Mouse (Mus musculus) myocyte (in vitro differentiated cells): ENCODE data around the gene Nectin1. TPM values are rescaled to one million over a fixed set of nuclear protein-coding genes. Genes with fewer than 3 reads are reported as not detected.

Experiments
- H3K27me3 ChIP-seq: one replicate; pipeline ENCODE4 v1.6.1; 2011; ENCODE audit not compliant: control insufficient read depth, insufficient read depth, insufficient read length
- H3K36me3 ChIP-seq: one replicate; pipeline ENCODE4 v1.6.1; 2011; ENCODE audit not compliant: control insufficient read depth, insufficient read depth
- H3K4me2 ChIP-seq: one replicate; pipeline ENCODE4 v1.6.1; 2011; ENCODE audit warnings: low read depth, control low read depth
- H3K4me3 ChIP-seq: one replicate; pipeline ENCODE4 v1.5.1; 2011; ENCODE audit warnings: mild to moderate bottlenecking, control low read depth, moderate library complexity
- H3K79me2 ChIP-seq: one replicate; pipeline ENCODE4 v1.6.1; 2011; ENCODE audit not compliant: control insufficient read depth, insufficient read depth
- H3ac ChIP-seq: one replicate; pipeline ENCODE4 v1.6.1; 2011; ENCODE audit not compliant: control insufficient read depth, insufficient read length
- CEBPB ChIP-seq: IDR thresholded peaks from 2 replicates; pipeline ENCODE4 v1.6.1; 2011; ENCODE audit warnings: mild to moderate bottlenecking, moderate library complexity; ENCODE audit not compliant: poor library complexity, insufficient read depth, severe bottlenecking
- E2F4 ChIP-seq: IDR thresholded peaks from one replicate; pipeline ENCODE4 v1.6.1; 2011; ENCODE audit warnings: mild to moderate bottlenecking, control low read depth, moderate library complexity; ENCODE audit not compliant: insufficient read depth
- MAX ChIP-seq: IDR thresholded peaks from one replicate; pipeline ENCODE4 v1.6.1; 2011; ENCODE audit warnings: low read depth, mild to moderate bottlenecking, control low read depth
- MYOD1 ChIP-seq, 3 experiments: IDR thresholded peaks; one replicate each; pipeline ENCODE4 v1.6.1; 2011; ENCODE audit warnings: control low read depth in 2 of 3, low read depth in 2 of 3, mild to moderate bottlenecking in 2 of 3, moderate library complexity in 1 of 3; ENCODE audit not compliant: insufficient read length in 2 of 3, control insufficient read depth in 1 of 3
- MYOG ChIP-seq, 3 experiments: IDR thresholded peaks; one replicate each; pipeline ENCODE4 v1.6.1; 2011; ENCODE audit warnings: control low read depth in 2 of 3, low read depth in 2 of 3, mild to moderate bottlenecking in 2 of 3; ENCODE audit not compliant: insufficient read length in 2 of 3, control insufficient read depth in 1 of 3, insufficient read depth in 1 of 3
- POLR2A ChIP-seq: IDR thresholded peaks from one replicate; pipeline ENCODE4 v1.6.1; 2011; ENCODE audit warnings: low read depth, mild to moderate bottlenecking, control low read depth, moderate library complexity; ENCODE audit not compliant: insufficient read length
- POLR2AphosphoS2 ChIP-seq: IDR thresholded peaks from one replicate; pipeline ENCODE4 v1.6.1; 2011; ENCODE audit warnings: low read depth, control low read depth; ENCODE audit not compliant: insufficient read length
- REST ChIP-seq: IDR thresholded peaks from one replicate; pipeline ENCODE4 v1.6.1; 2011; ENCODE audit warnings: mild to moderate bottlenecking, control low read depth, moderate library complexity; ENCODE audit not compliant: insufficient read depth, insufficient read length
- SRF ChIP-seq: IDR thresholded peaks from one replicate; pipeline ENCODE4 v1.6.1; 2011; ENCODE audit warnings: low read depth; ENCODE audit not compliant: control insufficient read depth, insufficient read length
- TCF12 ChIP-seq: IDR thresholded peaks from one replicate; pipeline ENCODE4 v1.6.1; 2011; ENCODE audit warnings: mild to moderate bottlenecking, control low read depth; ENCODE audit not compliant: poor library complexity, insufficient read depth, severe bottlenecking
- TCF3 ChIP-seq: IDR thresholded peaks from one replicate; pipeline ENCODE4 v1.6.1; 2011; ENCODE audit warnings: low read depth, control low read depth; ENCODE audit not compliant: insufficient read length
- USF1 ChIP-seq: IDR thresholded peaks from one replicate; pipeline ENCODE4 v1.6.1; 2011; ENCODE audit warnings: low read depth, mild to moderate bottlenecking, control low read depth, moderate library complexity
- polyA plus RNA-seq: library from polyadenylated mRNA; unstranded; fragments of >200 nt; fragmentation: generic; extraction: Trizol; gene quantifications from one replicate; pipeline ENCODE4 v1.2.1, GENCODE M21; 2012; ENCODE audit warnings: missing spikeins

Nectin1 gene
- polyA plus RNA-seq, 1 experiment, result 2.2 TPM

- H3K4me2 ChIP-seq, result no peak overlapping the region
Measured at GRCm38 (mm10) chr9:43754768-43755197, 11.0 kb downstream of the Nectin1 start.

GRCm38 (mm10) chr9:43755464-43755863, 11.7 kb downstream of the Nectin1 start:
- H3K36me3 ChIP-seq, result no peaks in the 10 kb centered on the region
- no peak for TF ChIP-seq MYOD1 (IDR thresholded peaks at IDR 0.05; ENCODE audit: control insufficient read depth in 1 of 3, insufficient read length in 2 of 3, low read depth in 2 of 3)
- no peak for TF ChIP-seq E2F4
- TF ChIP-seq POLR2AphosphoS2, result no peak
- no peak for TF ChIP-seq TCF3
- no peak for TF ChIP-seq USF1
- TF ChIP-seq SRF, result no peak
- TF ChIP-seq MYOG (IDR thresholded peaks at IDR 0.05; ENCODE audit: control insufficient read depth in 1 of 3, insufficient read depth in 1 of 3, insufficient read length in 2 of 3, low read depth in 2 of 3), result no peak
- no peaks in the 10 kb centered on the region for H3K27me3 ChIP-seq
- no peaks in the 10 kb centered on the region for H3K79me2 ChIP-seq
- H3K4me3 ChIP-seq, result no peak overlapping the region
- H3K4me2 ChIP-seq, result no peak overlapping the region
- no peak overlapping the region for H3ac ChIP-seq

More at GRCm38 (mm10) chr9:43754768-43755197, 11.0 kb downstream of the Nectin1 start:
- H3K36me3 ChIP-seq, result no peaks in the 10 kb centered on the region
- TF ChIP-seq SRF (no peak), TCF3 (no peak), TCF12 (no peak), POLR2AphosphoS2 (no peak), USF1 (no peak), REST (no peak), MAX (no peak), POLR2A (no peak), CEBPB (no peak), MYOG (IDR thresholded peaks at IDR 0.05; ENCODE audit: control insufficient read depth in 1 of 3, insufficient read depth in 1 of 3, insufficient read length in 2 of 3, low read depth in 2 of 3) (no peak), MYOD1 (IDR thresholded peaks at IDR 0.05; ENCODE audit: control insufficient read depth in 1 of 3, insufficient read length in 2 of 3, low read depth in 2 of 3) (no peak)
- no peaks in the 10 kb centered on the region for H3K79me2 ChIP-seq
- H3K27me3 ChIP-seq, result no peaks in the 10 kb centered on the region
- H3ac ChIP-seq, result no peak overlapping the region
- no peak overlapping the region for H3K4me3 ChIP-seq

- TF ChIP-seq REST (no peak), TCF12 (no peak), MAX (no peak), SRF (no peak), POLR2A (no peak), TCF3 (no peak), E2F4 (no peak), CEBPB (no peak)
Measured at GRCm38 (mm10) chr9:43755928-43756327, 12.1 kb downstream of the Nectin1 start.

GRCm38 (mm10) chr9:43757225-43757624, 13.4 kb downstream of the Nectin1 start:
- no peak for TF ChIP-seq TCF3
- TF ChIP-seq MAX, result no peak
- no peak for TF ChIP-seq POLR2AphosphoS2
- TF ChIP-seq MYOD1 (IDR thresholded peaks at IDR 0.05; ENCODE audit: control insufficient read depth in 1 of 3, insufficient read length in 2 of 3, low read depth in 2 of 3), result no peak
- TF ChIP-seq TCF12, result no peak
- no peak for TF ChIP-seq SRF
- TF ChIP-seq MYOG (IDR thresholded peaks at IDR 0.05; ENCODE audit: control insufficient read depth in 1 of 3, insufficient read depth in 1 of 3, insufficient read length in 2 of 3, low read depth in 2 of 3), result no peak
- no peak for TF ChIP-seq CEBPB
- no peak for TF ChIP-seq POLR2A
- TF ChIP-seq E2F4, result no peak
- Histone ChIP-seq H3K4me3 (no peak overlapping the region), H3ac (no peak overlapping the region), H3K36me3 (no peaks in the 10 kb centered on the region), H3K27me3 (no peaks in the 10 kb centered on the region), H3K4me2 (no peak overlapping the region), H3K79me2 (no peaks in the 10 kb centered on the region)

More at GRCm38 (mm10) chr9:43755928-43756327, 12.1 kb downstream of the Nectin1 start:
- Histone ChIP-seq H3K4me3 (no peak overlapping the region), H3K79me2 (no peaks in the 10 kb centered on the region), H3ac (no peak overlapping the region), H3K27me3 (no peaks in the 10 kb centered on the region), H3K36me3 (no peaks in the 10 kb centered on the region), H3K4me2 (no peak overlapping the region)
